Mouse (Mus musculus): ENCODE measurements around the gene Mgat3. TPM values are rescaled to one million over a fixed set of nuclear protein-coding genes. Genes with fewer than 3 reads are reported as not detected.

Mgat3 gene
- polyA plus RNA-seq, 1 experiment: 23.9 TPM

- TF ChIP-seq POLR2A (IDR thresholded peaks at IDR 0.05; ENCODE audit: borderline replicate concordance, extremely low read depth, low read depth, low read length) (no peak), CTCF (IDR thresholded peaks at IDR 0.05; ENCODE audit: insufficient read depth, low read length) (no peak)
- 78% methylated on average over 17 of the region's 17 CpGs for WGBS
Observed at GRCm38 (mm10) chr15:80228071-80228800, 54.7 kb downstream of the Mgat3 start.

GRCm38 (mm10) chr15:80232331-80232730 lies 58.8 kb downstream of the Mgat3 start:
- H3K4me3 ChIP-seq (replicated peaks; ENCODE audit: extremely low read depth, low read depth, low read length): no peak overlapping the region
- DNase-seq: no peak
- TF ChIP-seq CTCF (IDR thresholded peaks at IDR 0.05; ENCODE audit: insufficient read depth, low read length): no peak
- TF ChIP-seq POLR2A (IDR thresholded peaks at IDR 0.05; ENCODE audit: borderline replicate concordance, extremely low read depth, low read depth, low read length): no peak
- H3K4me1 ChIP-seq (ENCODE audit: control insufficient read depth, insufficient read depth, low read length): no peaks in the 10 kb centered on the region
- WGBS: 63% methylated on average over 2 of the region's 2 CpGs

More at GRCm38 (mm10) chr15:80228071-80228800, 54.7 kb downstream of the Mgat3 start:
- Histone ChIP-seq H3K4me3 (replicated peaks; ENCODE audit: extremely low read depth, low read depth, low read length) (no peak overlapping the region), H3K4me1 (ENCODE audit: control insufficient read depth, insufficient read depth, low read length) (no peaks in the 10 kb centered on the region)
- DNase-seq: no peak

- peak; percentile 14 for DNase-seq
- Histone ChIP-seq H3K4me1 (ENCODE audit: control insufficient read depth, insufficient read depth, low read length) (no peaks in the 10 kb centered on the region), H3K4me3 (replicated peaks; ENCODE audit: extremely low read depth, low read depth, low read length) (no peak overlapping the region)
- TF ChIP-seq POLR2A (IDR thresholded peaks at IDR 0.05; ENCODE audit: borderline replicate concordance, extremely low read depth, low read depth, low read length) (no peak), CTCF (IDR thresholded peaks at IDR 0.05; ENCODE audit: insufficient read depth, low read length) (no peak)
- 68% methylated on average over 4 of the region's 4 CpGs for WGBS
Observed at GRCm38 (mm10) chr15:80233053-80233452, 59.5 kb downstream of the Mgat3 start.

- under 1% methylated on average over 67 of the region's 67 CpGs for WGBS
- TF ChIP-seq POLR2A (IDR thresholded peaks at IDR 0.05; ENCODE audit: borderline replicate concordance, extremely low read depth, low read depth, low read length) (peak; percentile 72; the same call in 1 of the 2 replicates), CTCF (IDR thresholded peaks at IDR 0.05; ENCODE audit: insufficient read depth, low read length) (no peak)
- DNase-seq: peak; percentile 98
- no peaks in the 10 kb centered on the region for H3K4me1 ChIP-seq (ENCODE audit: control insufficient read depth, insufficient read depth, low read length)
- H3K4me3 ChIP-seq (replicated peaks; ENCODE audit: extremely low read depth, low read depth, low read length): peak within 1 kb of the TSS; percentile 77
Observed at GRCm38 (mm10) chr15:80233733-80234509, 60.4 kb downstream of the Mgat3 start, which contains the start of gene Mief1. Gene Mief1, plus strand, starts transcription at chr15:80234018.

GRCm38 (mm10) chr15:80235535-80235934 lies 62.0 kb downstream of the Mgat3 start, which contains the start of gene AC140267.1:
Gene AC140267.1, plus strand, starts transcription at chr15:80235835.
- DNase-seq: no peak
- Histone ChIP-seq H3K4me1 (ENCODE audit: control insufficient read depth, insufficient read depth, low read length) (no peaks in the 10 kb centered on the region), H3K4me3 (replicated peaks; ENCODE audit: extremely low read depth, low read depth, low read length) (no peak within 1 kb of the TSS)
- WGBS: 96% methylated on average over 9 of the region's 9 CpGs
- no peak for TF ChIP-seq POLR2A (IDR thresholded peaks at IDR 0.05; ENCODE audit: borderline replicate concordance, extremely low read depth, low read depth, low read length)
- TF ChIP-seq CTCF (IDR thresholded peaks at IDR 0.05; ENCODE audit: insufficient read depth, low read length): no peak

GRCm38 (mm10) chr15:80248135-80248534 lies 74.6 kb downstream of the Mgat3 start:
- no peaks in the 10 kb centered on the region for H3K4me1 ChIP-seq (ENCODE audit: control insufficient read depth, insufficient read depth, low read length)
- TF ChIP-seq POLR2A (IDR thresholded peaks at IDR 0.05; ENCODE audit: borderline replicate concordance, extremely low read depth, low read depth, low read length) (no peak), CTCF (IDR thresholded peaks at IDR 0.05; ENCODE audit: insufficient read depth, low read length) (no peak)
- DNase-seq: no peak
- no peak overlapping the region for H3K4me3 ChIP-seq (replicated peaks; ENCODE audit: extremely low read depth, low read depth, low read length)
- 96% methylated on average over 12 of the region's 12 CpGs for WGBS

GRCm38 (mm10) chr15:80248596-80248995 lies 75.1 kb downstream of the Mgat3 start:
- Histone ChIP-seq H3K4me1 (ENCODE audit: control insufficient read depth, insufficient read depth, low read length) (no peaks in the 10 kb centered on the region), H3K4me3 (replicated peaks; ENCODE audit: extremely low read depth, low read depth, low read length) (no peak overlapping the region)
- TF ChIP-seq CTCF (IDR thresholded peaks at IDR 0.05; ENCODE audit: insufficient read depth, low read length): no peak
- no peak for TF ChIP-seq POLR2A (IDR thresholded peaks at IDR 0.05; ENCODE audit: borderline replicate concordance, extremely low read depth, low read depth, low read length)
- 97% methylated on average over 1 of the region's 1 CpGs for WGBS
- DNase-seq: no peak

- H3K4me1 ChIP-seq (ENCODE audit: control insufficient read depth, insufficient read depth, low read length): 0 out of 2 replicates have a peak, but pooled peaks cover 3% of the 10 kb centered on the region
- no peak overlapping the region for H3K4me3 ChIP-seq (replicated peaks; ENCODE audit: extremely low read depth, low read depth, low read length)
- WGBS: 84% methylated on average over 10 of the region's 10 CpGs
- DNase-seq: no peak
- TF ChIP-seq POLR2A (IDR thresholded peaks at IDR 0.05; ENCODE audit: borderline replicate concordance, extremely low read depth, low read depth, low read length) (no peak), CTCF (IDR thresholded peaks at IDR 0.05; ENCODE audit: insufficient read depth, low read length) (no peak)
Observed at GRCm38 (mm10) chr15:80249672-80250071, 76.2 kb downstream of the Mgat3 start.

- H3K4me1 ChIP-seq (ENCODE audit: control insufficient read depth, insufficient read depth, low read length): 0 out of 2 replicates have a peak, but pooled peaks cover 3% of the 10 kb centered on the region
- H3K4me3 ChIP-seq (replicated peaks; ENCODE audit: extremely low read depth, low read depth, low read length): no peak overlapping the region
- DNase-seq: no peak
- TF ChIP-seq POLR2A (IDR thresholded peaks at IDR 0.05; ENCODE audit: borderline replicate concordance, extremely low read depth, low read depth, low read length) (no peak), CTCF (IDR thresholded peaks at IDR 0.05; ENCODE audit: insufficient read depth, low read length) (no peak)
- 85% methylated on average over 6 of the region's 6 CpGs for WGBS
Observed at GRCm38 (mm10) chr15:80250586-80250985, 77.1 kb downstream of the Mgat3 start.
